Mouse (Mus musculus): ENCODE measurements around the gene Anapc15. TPM values are rescaled to one million over a fixed set of nuclear protein-coding genes. Genes with fewer than 3 reads are reported as not detected.
"Not testable (repeated sequence)": the region's sequence is repeated elsewhere in the genome, so short reads cannot be mapped to it uniquely, and the experiment has no call there.

The Anapc15 gene
- total RNA-seq, 2 experiments from 2014 or later = 28.4 to 35.1 TPM

DNA sequence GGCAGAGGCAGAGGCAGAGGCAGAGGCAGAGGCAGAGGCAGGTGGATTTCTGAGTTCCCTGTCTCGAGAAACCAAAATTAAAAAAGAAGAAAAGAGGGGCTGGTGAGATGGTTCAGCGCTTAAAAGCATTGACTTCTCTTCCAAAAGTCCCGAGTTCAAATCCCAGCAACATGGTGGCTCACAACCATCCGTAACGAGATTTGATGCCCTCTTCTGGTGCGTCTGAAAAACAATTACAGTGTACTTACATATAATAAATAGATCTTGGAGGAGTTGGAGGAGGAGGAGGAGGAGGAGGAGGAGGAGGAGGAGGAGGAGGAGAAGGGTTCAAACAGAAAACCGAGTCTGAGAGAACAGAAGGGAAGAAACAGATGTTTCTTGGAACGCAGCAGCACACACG, 32.2 kb downstream of the Anapc15 start:
- no peak for DNase-seq (ENCODE audit: extremely low spot score in 1 of 2, low spot score in 1 of 2)

DNA sequence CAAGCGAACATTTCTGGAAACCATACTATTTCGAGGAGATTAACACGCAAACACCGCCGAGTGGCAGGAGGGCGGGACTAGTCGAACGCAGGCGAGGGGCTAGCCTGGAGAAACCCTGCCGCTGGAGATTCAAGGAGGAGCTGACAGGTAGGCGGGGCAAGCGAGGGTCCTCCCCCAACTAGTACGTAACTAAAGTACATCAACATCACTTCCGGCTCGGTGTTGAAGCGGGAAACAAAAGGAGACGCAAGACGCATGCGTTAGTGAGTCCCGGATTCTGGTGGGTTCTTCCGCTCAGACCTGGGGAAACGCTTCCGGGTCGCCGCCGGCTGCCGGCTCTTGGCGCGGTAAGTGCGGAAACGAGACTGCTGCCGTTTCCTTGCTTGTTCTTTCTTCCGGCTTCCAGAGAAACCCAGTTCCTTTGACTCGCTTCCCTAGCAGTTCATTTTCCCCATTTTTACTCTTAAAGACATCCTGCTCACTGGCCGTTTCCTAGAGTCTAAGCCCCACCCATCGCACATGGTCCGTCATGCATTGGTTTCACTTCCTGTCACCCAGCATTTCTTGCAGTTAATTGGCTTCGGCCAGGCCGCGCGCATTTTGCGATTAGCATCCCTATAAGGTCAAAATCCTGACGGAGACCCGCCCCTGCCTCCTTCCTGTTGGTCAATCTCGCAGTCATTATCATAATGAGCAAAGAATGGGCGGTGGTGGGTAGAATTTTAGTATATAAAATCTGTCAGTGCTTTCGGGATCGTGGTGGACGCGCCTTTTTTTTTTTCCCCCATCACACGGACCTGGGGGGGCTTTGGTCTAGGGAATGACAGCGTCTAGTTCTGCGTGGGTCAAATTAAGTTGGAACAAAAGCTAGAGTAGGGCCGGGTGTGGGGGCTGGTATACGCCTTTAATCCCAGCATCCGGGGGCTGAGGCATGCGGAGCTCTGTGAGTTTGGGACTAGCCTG, 32.9 kb downstream of the Anapc15 start:
- DNase-seq (ENCODE audit: extremely low spot score in 1 of 2, low spot score in 1 of 2) = peak; percentile 79 to 88

DNA sequence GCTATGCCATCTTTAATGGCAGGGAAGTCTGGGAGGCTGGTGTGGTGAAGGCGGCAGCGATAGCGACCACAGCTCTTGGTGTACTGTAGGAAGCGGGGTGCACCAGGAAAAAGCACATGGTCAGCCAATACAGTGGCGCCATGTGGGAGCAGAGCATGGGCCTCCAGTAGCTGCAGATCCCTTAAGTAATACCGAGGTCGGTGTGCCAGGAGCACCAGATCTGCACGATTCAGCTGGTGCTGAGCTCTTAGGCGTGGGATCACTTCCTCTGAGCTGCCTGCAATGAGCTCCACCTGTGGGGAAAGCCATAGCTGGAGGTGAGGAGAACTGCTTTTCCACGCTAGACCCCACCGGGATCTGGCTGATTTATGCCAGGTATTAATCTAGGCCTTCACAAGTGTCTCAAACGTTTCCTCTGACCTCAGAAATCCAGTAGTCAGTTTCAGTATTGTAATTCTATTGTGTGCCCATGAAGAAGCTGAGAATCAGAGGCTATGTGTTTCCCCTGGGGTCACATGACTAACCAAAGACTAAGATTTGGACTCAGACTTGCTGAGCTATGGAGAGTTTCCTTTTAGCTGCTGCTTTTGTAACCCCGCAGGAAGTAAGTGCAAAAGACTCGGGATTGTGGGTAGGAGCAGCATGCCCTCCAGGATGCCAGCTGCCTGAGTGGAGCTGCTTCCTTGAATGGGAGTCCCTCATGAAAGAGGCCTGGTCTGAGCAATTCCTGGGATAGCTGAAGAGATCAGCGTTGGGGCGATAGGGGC, 37.0 kb downstream of the Anapc15 start:
- no peak for DNase-seq (ENCODE audit: extremely low spot score in 1 of 2, low spot score in 1 of 2)

DNA sequence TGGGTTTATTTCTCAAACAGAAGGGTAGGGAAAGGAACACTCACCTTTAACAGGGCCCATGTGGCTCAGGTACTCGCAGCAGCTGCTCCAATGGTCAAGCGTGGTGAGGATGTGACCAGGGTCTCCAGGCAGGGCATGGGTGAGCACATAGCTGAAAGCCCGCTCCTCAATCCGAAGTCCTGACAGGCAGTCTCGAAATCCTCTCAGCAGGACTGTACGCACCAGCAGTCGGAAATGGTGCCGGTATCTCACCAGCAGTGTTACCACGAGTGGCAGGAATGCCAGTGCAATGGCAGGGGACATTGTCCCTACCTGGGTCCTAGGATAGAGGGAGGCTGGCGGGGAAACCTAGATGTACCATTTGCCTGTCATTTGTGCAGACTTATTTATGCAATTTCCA, 38.5 kb downstream of the Anapc15 start:
- DNase-seq (ENCODE audit: extremely low spot score in 1 of 2, low spot score in 1 of 2) = no peak

DNA sequence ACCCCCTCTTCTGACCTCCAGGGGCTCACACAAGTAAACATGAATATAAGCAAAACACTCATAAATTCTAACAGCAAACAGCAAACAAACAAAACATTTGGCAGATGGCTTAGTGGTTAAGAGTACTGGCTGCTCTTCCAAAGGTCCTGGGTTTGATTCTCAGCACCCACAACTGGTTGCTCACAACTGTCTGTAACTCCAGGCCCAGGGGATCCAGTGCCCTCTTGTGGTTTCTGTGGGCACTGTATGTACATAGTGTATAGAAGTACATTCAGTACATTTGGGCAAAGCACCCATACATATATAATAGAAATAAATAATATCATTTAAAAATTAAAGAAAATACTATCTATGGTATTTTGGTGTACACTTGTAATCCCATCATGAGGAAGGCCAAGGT, 39.3 kb downstream of the Anapc15 start:
- no peak for DNase-seq (ENCODE audit: extremely low spot score in 1 of 2, low spot score in 1 of 2)

- peak; percentile 96 to 97 for DNase-seq (ENCODE audit: extremely low spot score in 1 of 2, low spot score in 1 of 2)
Observed at GRCm38 (mm10) chr7:101905561-101906286, 42.2 kb downstream of the Anapc15 start, which contains the start of gene Lamtor1. Gene Lamtor1 (plus strand): TSS chr7:101905904.

DNA sequence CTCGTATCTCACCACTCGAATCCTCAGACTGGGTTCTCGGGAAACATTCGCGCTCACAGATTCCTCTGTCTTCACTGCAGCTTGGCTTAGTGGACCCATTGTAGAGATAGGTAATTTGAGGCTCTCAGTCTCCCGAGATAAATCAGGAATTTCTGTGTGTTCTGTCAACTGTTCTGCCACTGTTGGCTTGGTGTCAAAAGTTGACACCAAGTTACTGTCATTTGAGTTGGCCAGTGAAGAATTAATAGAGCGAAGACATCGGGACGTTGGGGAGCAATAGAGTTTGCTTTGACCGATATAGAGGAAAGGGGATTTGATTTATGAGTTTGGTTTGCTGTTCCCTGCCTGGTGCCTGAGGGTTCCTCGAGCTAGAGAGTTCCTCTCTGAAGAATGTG, 42.8 kb downstream of the Anapc15 start, which contains the start of gene Tomt:
Gene Tomt (minus strand): TSS at position 73 of the 395 bp plus-strand sequence.
- no peak for DNase-seq (ENCODE audit: extremely low spot score in 1 of 2, low spot score in 1 of 2)

DNA sequence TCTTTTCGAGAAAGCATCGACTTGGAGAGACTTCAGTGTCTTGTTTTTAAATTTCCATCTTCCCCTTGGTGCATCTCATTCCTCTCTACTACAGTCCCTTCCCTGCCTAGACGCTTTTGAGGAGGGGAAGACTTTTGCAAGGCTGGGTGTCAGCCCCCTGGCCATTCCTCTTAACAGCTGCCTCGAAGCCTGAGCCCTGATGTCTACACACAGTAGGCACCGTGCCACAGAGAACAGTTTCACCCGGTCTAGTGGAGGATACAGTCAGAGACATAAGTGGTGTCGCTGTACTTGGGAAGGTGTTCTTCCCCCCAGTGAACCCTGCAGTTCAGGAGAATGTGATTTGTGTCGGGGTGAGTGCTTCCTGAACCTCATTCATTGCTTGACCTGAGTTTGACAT, 43.2 kb downstream of the Anapc15 start:
- no peak for DNase-seq (ENCODE audit: extremely low spot score in 1 of 2, low spot score in 1 of 2)

GRCm38 (mm10) chr7:101908367-101908766, 44.9 kb downstream of the Anapc15 start:
- DNase-seq (ENCODE audit: extremely low spot score in 1 of 2, low spot score in 1 of 2) = no peak

GRCm38 (mm10) chr7:101910138-101910537, 46.6 kb downstream of the Anapc15 start:
- no peak for DNase-seq (ENCODE audit: extremely low spot score in 1 of 2, low spot score in 1 of 2)

DNA sequence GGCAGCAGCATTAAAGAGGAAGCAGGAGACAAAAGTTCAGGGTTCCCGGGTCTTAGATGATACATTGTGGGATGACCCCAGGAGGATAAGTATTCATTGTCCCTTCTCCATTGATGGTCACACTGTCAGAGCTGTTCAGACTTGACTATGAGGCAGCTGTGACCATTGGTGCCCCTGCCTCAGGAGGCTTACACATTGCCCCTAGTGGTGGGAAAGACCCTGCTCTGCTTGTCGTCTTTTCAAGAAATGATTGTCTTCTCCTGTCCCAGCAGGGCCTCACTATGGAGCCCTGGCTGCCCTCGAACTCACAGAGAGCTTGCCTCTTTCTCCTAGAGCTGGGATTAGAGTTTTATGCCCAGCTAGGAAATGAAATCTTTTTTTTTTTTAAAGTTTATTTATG, 48.5 kb downstream of the Anapc15 start:
- DNase-seq (ENCODE audit: extremely low spot score in 1 of 2, low spot score in 1 of 2) = no peak

GRCm38 (mm10) chr7:101918071-101918470, 54.6 kb downstream of the Anapc15 start:
- peak; percentile 34 to 66 for DNase-seq (ENCODE audit: extremely low spot score in 1 of 2, low spot score in 1 of 2)

DNA sequence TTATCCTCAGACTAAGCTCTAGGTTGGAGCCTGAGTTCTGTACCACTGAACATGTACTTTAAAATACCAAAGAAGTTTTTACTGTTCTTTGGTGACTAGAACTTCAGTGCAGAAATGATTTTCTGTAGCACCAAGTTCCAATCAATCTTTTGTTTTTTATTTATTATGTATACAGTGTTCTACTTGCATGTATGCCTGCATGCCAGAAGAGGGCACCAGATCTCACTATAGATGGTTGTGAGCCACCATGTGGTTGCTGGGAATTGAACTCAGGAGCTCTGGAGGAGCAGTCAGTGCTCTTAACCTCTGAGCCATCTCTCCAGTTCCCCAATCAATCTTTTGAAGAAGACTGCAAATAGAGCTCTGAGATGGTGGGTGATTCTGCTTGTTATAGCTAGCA, 62.4 kb downstream of the Anapc15 start:
- not testable (repeated sequence) for DNase-seq (ENCODE audit: extremely low spot score in 1 of 2, low spot score in 1 of 2)

- DNase-seq (ENCODE audit: extremely low spot score in 1 of 2, low spot score in 1 of 2) = no peak
Observed at GRCm38 (mm10) chr7:101928093-101928492, 64.6 kb downstream of the Anapc15 start.

DNA sequence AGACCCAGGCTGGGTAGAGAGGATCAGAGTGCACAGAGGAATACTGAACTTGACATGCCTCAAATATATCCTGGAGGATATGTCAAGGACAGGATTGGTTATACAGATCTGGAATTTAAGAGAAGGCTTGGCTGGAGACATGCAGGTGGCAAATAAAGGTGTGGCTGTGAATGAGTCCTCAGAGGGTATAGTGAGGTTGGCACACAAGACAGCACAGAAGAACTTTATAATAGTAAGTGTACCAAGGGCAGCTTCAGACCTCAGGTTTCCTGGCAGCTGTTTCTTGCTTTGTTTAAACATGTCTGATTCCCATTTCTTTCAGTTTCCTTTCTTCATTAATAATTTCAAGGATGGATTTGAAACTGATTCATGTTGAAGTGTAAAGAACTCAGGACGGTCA, 69.0 kb downstream of the Anapc15 start:
- DNase-seq (ENCODE audit: extremely low spot score in 1 of 2, low spot score in 1 of 2) = no peak

DNA sequence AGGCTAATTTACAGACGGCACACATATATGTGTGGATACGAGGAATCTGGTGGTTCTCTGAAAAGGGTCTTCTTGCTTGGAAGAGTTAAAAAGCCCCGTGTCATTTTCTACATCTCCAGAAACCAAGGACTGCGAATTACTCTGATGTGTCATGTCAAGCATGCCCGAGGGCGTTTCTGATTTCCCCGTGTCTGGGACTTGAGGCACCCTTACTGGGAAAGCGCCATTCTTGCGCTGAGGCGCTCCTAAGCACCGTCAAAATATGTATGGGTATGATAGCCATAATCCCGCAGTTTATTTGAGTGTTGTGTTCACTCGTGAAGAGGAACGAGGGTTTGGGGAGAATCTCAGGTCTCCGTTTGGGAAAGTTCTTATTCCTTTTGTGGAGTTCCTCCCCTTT, 69.8 kb downstream of the Anapc15 start:
- DNase-seq (ENCODE audit: extremely low spot score in 1 of 2, low spot score in 1 of 2) = no peak

GRCm38 (mm10) chr7:101933751-101934240, 70.3 kb downstream of the Anapc15 start, which contains the start of the genes Lrrc51 and Numa1:
Gene Lrrc51 (minus strand): TSS chr7:101933895.
Gene Numa1 (plus strand): TSS chr7:101934111.
- peak; percentile 82 to 91 for DNase-seq (ENCODE audit: extremely low spot score in 1 of 2, low spot score in 1 of 2)

GRCm38 (mm10) chr7:101935957-101936356, 72.4 kb downstream of the Anapc15 start:
- no peak for DNase-seq (ENCODE audit: extremely low spot score in 1 of 2, low spot score in 1 of 2)

GRCm38 (mm10) chr7:101936996-101937395, 73.5 kb downstream of the Anapc15 start:
- DNase-seq (ENCODE audit: extremely low spot score in 1 of 2, low spot score in 1 of 2) = no peak

DNA sequence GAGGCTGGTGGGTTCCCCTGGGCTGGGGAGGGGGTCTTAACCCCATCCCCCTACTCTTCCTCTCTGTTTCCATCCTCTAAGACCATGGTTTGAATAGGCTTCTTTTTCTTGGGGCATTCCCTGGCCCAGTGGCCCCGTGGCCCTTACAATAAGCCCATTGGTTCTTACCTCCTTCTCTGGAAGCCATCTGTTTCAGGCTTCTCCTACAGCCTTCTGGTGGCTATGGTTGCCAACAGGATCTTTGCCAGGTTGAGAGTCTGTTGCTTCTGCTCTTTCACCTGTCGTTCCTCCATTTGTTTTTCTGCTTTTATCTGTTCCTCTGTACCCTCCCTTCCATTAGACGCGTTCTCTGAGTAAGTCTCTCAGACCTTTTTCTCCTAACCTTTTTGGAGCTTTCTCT, 74.1 kb downstream of the Anapc15 start:
- DNase-seq (ENCODE audit: extremely low spot score in 1 of 2, low spot score in 1 of 2) = peak; percentile 18 to 20

Measured in layer of hippocampus, postnatal 25 days (tissue).